Mouse (Mus musculus) heart, postnatal 0 days (tissue): Measurements from ENCODE around the gene Rgs19.

ENCODE experiments used
- CTCF ChIP-seq: IDR thresholded peaks from 2 replicates; pipeline ENCODE4 v1.5.1; 2016; ENCODE audit warnings: antibody characterized with exemption, control low read depth, low read depth
- EP300 ChIP-seq: IDR thresholded peaks from 2 replicates; pipeline ENCODE4 v1.6.1; 2016; ENCODE audit warnings: antibody characterized with exemption, low read depth

DNA sequence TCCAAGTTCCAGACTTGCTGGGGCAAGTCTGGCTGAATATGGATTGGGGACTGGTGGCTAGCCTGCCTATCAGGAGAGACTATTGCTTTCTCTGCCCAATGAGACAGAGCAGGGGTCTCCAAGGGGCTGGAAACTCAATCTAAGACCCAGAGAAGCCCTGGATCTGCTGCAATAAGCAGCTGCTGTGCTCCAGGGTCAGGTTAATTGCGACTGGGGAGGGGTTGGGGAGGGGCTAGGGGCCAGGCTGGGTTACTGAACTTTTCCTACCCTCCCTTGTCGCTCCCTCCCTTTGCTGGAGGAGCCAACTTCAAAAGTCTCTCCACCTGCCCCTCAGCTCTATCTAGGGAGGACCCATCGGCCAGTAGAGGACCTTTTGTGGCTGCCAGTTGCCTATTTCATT is 37.0 kb downstream of the Rgs19 start, which contains the start of gene Gm29797:
- TF ChIP-seq CTCF (no peak), EP300 (no peak)
